Mouse (Mus musculus) liver, adult 2 months (tissue): ENCODE data around the gene Dlgap1.

Source experiments
- CTCF ChIP-seq: fragments of 200-500 bp; IDR thresholded peaks from 2 replicates; pipeline ENCODE4 v1.5.1; 2011; ENCODE audit warnings: low read depth, low read length, control low read depth
- POLR2A ChIP-seq: fragments of 200-500 bp; IDR thresholded peaks from 2 replicates; pipeline ENCODE4 v1.6.1; 2011; ENCODE audit warnings: low read length, control low read depth; ENCODE audit not compliant: insufficient read depth; ENCODE audit errors: extremely low read depth

- no peak for TF ChIP-seq POLR2A
- TF ChIP-seq CTCF, result no peak
Observed at GRCm38 (mm10) chr17:70626925-70627324, 658.1 kb downstream of the Dlgap1 start.
